Mouse (Mus musculus) urinary bladder, postnatal 10 days (tissue): ENCODE results near the gene Rsl1d1.
"Not testable (repeated sequence)": the region's sequence is repeated elsewhere in the genome, so short reads cannot be mapped to it uniquely, and the experiment has no call there.

Source experiments
- DNase-seq: peaks from one replicate; pipeline ENCODE4 v3.0.0; 2022; ENCODE audit warnings: low spot score

Rsl1d1 gene

DNA sequence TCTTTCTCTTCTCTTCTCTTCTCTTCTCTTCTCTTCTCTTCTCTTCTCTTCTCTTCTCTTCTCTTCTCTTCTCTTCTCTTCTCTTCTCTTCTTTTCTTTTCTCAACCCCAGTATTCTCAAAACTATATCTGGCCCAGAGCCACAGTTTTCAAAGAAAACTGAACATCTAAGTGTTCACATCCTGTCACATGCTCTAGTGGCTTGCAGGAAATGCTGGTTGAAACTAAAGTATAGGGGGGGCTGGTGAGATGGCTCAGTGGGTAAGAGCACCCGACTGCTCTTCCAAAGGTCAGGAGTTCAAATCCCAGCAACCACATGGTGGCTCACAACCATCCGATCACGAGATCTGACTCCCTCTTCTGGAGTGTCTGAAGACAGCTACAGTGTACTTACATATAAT, 45.4 kb downstream of the Rsl1d1 start:
- DNase-seq = not testable (repeated sequence)

- DNase-seq = no peak
Measured at GRCm38 (mm10) chr16:11154500-11154899, 48.6 kb downstream of the Rsl1d1 start.

DNA sequence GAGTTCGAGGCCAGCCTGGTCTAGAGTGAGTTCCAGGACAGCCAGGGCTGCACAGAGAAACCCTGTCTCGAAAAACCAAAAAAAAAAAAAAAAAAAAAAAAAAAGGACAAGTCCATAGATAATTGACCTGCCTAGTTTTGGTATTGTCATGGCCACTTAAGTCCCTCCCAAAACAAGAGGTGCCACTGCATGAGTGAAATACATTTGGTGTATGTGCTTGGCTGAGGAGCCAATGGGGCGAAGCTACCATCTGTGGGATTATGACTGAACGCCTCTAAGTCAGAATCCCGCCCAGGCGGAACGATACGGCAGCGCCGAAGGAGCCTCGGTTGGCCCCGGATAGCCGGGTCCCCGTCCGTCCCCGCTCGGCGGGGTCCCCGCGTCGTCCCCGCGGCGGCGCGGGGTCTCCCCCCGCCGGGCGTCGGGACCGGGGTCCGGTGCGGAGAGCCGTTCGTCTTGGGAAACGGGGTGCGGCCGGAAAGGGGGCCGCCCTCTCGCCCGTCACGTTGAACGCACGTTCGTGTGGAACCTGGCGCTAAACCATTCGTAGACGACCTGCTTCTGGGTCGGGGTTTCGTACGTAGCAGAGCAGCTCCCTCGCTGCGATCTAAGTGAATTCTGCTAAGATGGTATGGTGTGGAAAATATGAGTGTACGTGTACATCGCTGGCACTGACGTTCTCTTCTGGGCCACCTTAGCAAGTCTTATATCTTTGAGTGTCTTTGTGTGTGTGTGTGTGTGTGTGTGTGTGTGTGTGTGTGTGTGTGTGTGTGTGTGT, 59.2 kb downstream of the Rsl1d1 start:
- peak; percentile 100 for DNase-seq
